Mouse (Mus musculus) monocyte, adult 2 months (primary cell): Measurements from ENCODE around the gene Mup17.
"Not testable (repeated sequence)": the region's sequence is repeated elsewhere in the genome, so short reads cannot be mapped to it uniquely, and the experiment has no call there.

Source experiments
- DNase-seq, 2 experiments: peaks; one replicate each; pipeline ENCODE4 v3.0.0; 2022; ENCODE audit warnings: low spot score in 2 of 2, low read depth in 1 of 2

Mup17 gene

DNA sequence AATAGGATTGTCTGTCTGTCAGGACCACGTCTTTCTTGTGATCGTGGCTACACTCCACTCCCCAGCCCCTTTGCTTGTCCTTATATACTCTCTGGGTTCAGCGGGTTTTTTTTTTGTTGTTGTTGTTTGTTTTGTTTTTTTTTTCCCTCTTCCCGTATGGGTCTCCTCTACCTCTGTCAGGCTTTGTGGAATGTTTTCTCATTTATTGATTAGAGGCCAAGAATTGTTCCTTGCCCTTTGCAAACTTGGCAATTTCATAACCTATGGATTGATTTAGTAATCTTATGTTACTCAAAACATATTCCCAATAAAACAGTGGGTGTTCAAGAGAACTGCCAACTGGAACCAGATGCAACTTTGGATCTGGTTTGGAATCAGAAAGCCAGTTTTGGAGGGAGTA is at the start of gene Mup17:
Gene Mup17, minus strand, starts transcription at position 101 of the 400 bp plus-strand sequence.
- not testable (repeated sequence) for DNase-seq

- not testable (repeated sequence) for DNase-seq
Measured at GRCm38 (mm10) chr4:61571561-61571960, 24.1 kb downstream of the Mup17 start.

DNA sequence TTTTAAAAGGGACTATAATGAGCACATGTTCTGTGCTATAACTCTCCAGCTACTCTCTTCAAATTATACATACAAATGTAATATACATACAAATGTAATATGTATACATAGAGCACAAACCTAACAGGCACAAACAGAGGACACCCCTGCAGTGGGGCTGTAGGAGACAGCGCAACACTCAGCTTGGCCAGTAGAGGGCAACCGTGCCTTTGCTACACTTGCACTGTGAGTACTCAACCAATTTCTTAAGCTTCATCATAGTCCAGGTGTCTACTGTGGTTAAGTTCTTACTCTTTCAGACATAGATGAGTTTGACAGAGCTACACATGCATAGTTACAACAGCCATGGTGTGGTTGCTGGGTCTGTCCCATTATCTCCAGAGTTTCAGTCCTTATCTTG is 39.8 kb downstream of the Mup17 start:
- DNase-seq, result not testable (repeated sequence)
